Mouse (Mus musculus): Measurements from ENCODE around the gene Chmp3. TPM values are rescaled to one million over a fixed set of nuclear protein-coding genes. Genes with fewer than 3 reads are reported as not detected.

Chmp3 gene
- 23.8 and 64.4 TPM in 2 replicates for polyA plus RNA-seq (2012; rRNA removed; ENCODE audit: low replicate concordance)

DNA sequence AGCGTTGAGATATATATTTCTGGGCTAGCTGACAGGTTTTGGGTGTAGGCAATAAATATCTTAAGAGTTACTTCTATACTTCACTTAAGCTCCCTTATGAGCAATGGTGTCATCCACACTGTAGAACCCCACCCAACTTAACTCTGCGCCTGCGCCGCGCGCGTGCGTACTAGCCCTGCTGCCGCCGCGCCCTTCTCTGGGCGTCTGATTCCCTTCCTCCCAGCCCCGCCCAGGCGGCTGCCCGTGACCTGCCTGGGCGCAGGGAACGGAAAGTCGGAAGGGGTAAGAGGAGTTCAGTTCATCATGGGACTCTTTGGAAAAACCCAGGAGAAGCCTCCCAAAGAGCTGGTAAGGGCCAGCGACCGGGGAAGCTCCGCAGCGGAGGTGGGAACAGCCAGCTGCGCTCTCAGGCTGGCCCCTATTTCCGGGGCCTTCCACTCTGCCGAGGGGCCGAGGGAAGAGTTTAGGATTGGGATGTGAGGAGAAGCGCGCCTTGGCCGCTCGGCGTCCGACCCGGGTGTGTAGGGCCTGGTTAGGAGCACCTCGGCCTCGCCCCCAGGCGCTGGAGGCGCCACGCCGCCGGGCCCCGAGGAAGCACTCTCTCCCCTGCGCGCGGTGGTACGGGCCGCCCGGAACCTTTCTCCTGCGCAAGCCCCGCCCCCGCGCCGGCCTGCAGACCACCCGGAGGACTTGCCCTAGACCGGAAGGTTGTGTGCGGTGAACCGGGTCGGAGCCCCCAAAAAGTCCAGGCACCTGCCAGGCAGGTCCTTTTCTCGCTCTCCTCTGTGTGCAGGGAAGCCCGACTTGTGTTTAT is at the start of gene Chmp3:
Chmp3 (plus strand) TSS at position 112 of the 814 bp plus-strand sequence.

Other genes starting within 250 kb of the Chmp3 start
- 0.73 and 44.1 TPM in 2 replicates for gene Smyd1, start 221.6 kb upstream of the Chmp3 start, polyA plus RNA-seq (2012; rRNA removed; ENCODE audit: low replicate concordance)
- gene Cd8b1, start 221.0 kb upstream of the Chmp3 start, polyA plus RNA-seq (2012; rRNA removed; ENCODE audit: low replicate concordance), result 29.0 and 33.4 TPM in 2 replicates
- 24.0 and 28.6 TPM in 2 replicates for gene Cd8a, start 170.4 kb upstream of the Chmp3 start, polyA plus RNA-seq (2012; rRNA removed; ENCODE audit: low replicate concordance)
- 23.0 and 58.6 TPM in 2 replicates for gene Rmnd5a, start 103.2 kb upstream of the Chmp3 start, polyA plus RNA-seq (2012; rRNA removed; ENCODE audit: low replicate concordance)
- gene Rnf103, start 49.9 kb upstream of the Chmp3 start, polyA plus RNA-seq (2012; rRNA removed; ENCODE audit: low replicate concordance), result 11.6 and 29.7 TPM in 2 replicates
- gene Kdm3a, start 89.2 kb downstream of the Chmp3 start, polyA plus RNA-seq (2012; rRNA removed; ENCODE audit: low replicate concordance), result 8.7 and 20.0 TPM in 2 replicates
- 1.8 and 9.1 TPM in 2 replicates for gene Reep1, start 163.8 kb downstream of the Chmp3 start, polyA plus RNA-seq (2012; rRNA removed; ENCODE audit: low replicate concordance)

Data from mammary gland, adult 2 months (tissue).